Mouse (Mus musculus) limb, embryonic 11.5 days (tissue): ENCODE measurements around the gene Sox2. TPM values are rescaled to one million over a fixed set of nuclear protein-coding genes. Genes with fewer than 3 reads are reported as not detected.

ENCODE experiments used
- ATAC-seq: fragments of 200-750 bp; cut with Nextera tagmentation; 2 replicates; pipeline ENCODE4 v1.8.0; 2017; ENCODE audit warnings: low read depth; ENCODE audit not compliant: insufficient number of reproducible peaks, low FRiP score, low TSS enrichment
- DNase-seq: peaks from one replicate; pipeline ENCODE4 v3.0.0-alpha.2; 2015; ENCODE audit warnings: low spot score
- H3K27ac ChIP-seq: fragments of 300-500 bp; sonication (generic); replicated peaks from 2 replicates; pipeline ENCODE4 v1.5.1; 2014; ENCODE audit warnings: low read depth, mild to moderate bottlenecking, low read length
- H3K27me3 ChIP-seq: fragments of 300-500 bp; sonication (generic); 2 replicates; pipeline ENCODE4 v1.6.1; 2014; ENCODE audit warnings: mild to moderate bottlenecking, low read length, mixed read lengths; ENCODE audit not compliant: control insufficient read depth, insufficient read depth
- H3K36me3 ChIP-seq: fragments of 300-500 bp; sonication (generic); 2 replicates; pipeline ENCODE4 v1.6.1; 2014; ENCODE audit warnings: mild to moderate bottlenecking, low read length, moderate library complexity, mixed read lengths; ENCODE audit not compliant: control insufficient read depth, insufficient read depth
- H3K4me1 ChIP-seq: fragments of 300-500 bp; sonication (generic); 2 replicates; pipeline ENCODE4 v1.6.1; 2014; ENCODE audit warnings: low read length, mixed read lengths; ENCODE audit not compliant: control insufficient read depth, insufficient read depth
- H3K4me2 ChIP-seq: fragments of 300-500 bp; sonication (generic); 2 replicates; pipeline ENCODE4 v1.6.1; 2014; ENCODE audit warnings: low read depth, mild to moderate bottlenecking, moderate library complexity; ENCODE audit not compliant: severe bottlenecking
- H3K4me3 ChIP-seq: fragments of 300-500 bp; sonication (generic); 2 replicates; pipeline ENCODE4 v1.5.1; 2014; ENCODE audit warnings: low read depth, low read length
- H3K9ac ChIP-seq: fragments of 300-500 bp; sonication (generic); 2 replicates; pipeline ENCODE4 v1.6.1; 2014; ENCODE audit warnings: mild to moderate bottlenecking, low read length
- H3K9me3 ChIP-seq: fragments of 300-500 bp; sonication (generic); 2 replicates; pipeline ENCODE4 v1.6.1; 2016; ENCODE audit warnings: low read length; ENCODE audit not compliant: control insufficient read depth
- WGBS: fragments of 180-500 bp; shearing (Covaris S2); extraction: QIAGEN DNeasy Blood & Tissue Kit; methylation state at CpG from one replicate; pipeline ENCODE4 v1.1.7; 2014; 5-methylcytosine and 5-hydroxymethylcytosine counted together
- polyA plus RNA-seq: library from polyadenylated mRNA; unstranded; fragments of >200 nt; fragmentation: Nextera tagmentation; extraction: Ambion mirVana; gene quantifications from 2 replicates; pipeline ENCODE4 v1.2.1, GENCODE M21; 2014

Gene Sox2
- polyA plus RNA-seq, 1 experiment from 2014 or later, result 0.13 TPM

GRCm38 (mm10) chr3:34660542-34661290 lies 10.5 kb downstream of the Sox2 start:
- no peaks in the 10 kb centered on the region for H3K9me3 ChIP-seq
- H3K27me3 ChIP-seq, result peaks cover 80% of the 10 kb centered on the region
- 2% methylated on average over 14 of the region's 14 CpGs for WGBS
- DNase-seq (peak; percentile 34), ATAC-seq (no peak)
- H3K9ac ChIP-seq, result no peak overlapping the region
- no peaks in the 10 kb centered on the region for H3K36me3 ChIP-seq
- no peak overlapping the region for H3K4me3 ChIP-seq
- peaks cover 5% of the 10 kb centered on the region; the same call in 1 of the 2 replicates for H3K4me1 ChIP-seq
- H3K27ac ChIP-seq, result no peak overlapping the region
- H3K4me2 ChIP-seq, result no peak overlapping the region

GRCm38 (mm10) chr3:34661341-34662007 lies 11.3 kb downstream of the Sox2 start:
- H3K4me2 ChIP-seq, result no peak overlapping the region
- H3K4me3 ChIP-seq, result no peak overlapping the region
- no peaks in the 10 kb centered on the region for H3K36me3 ChIP-seq
- no peak for ATAC-seq
- H3K27me3 ChIP-seq, result peaks cover 80% of the 10 kb centered on the region
- 2% methylated on average over 32 of the region's 32 CpGs for WGBS
- peak; percentile 44 for DNase-seq
- no peak overlapping the region for H3K9ac ChIP-seq
- peaks cover 5% of the 10 kb centered on the region; the same call in 1 of the 2 replicates for H3K4me1 ChIP-seq
- H3K27ac ChIP-seq, result no peak overlapping the region
- no peaks in the 10 kb centered on the region for H3K9me3 ChIP-seq

GRCm38 (mm10) chr3:34662008-34662711 lies 12.0 kb downstream of the Sox2 start:
- H3K36me3 ChIP-seq, result no peaks in the 10 kb centered on the region
- H3K4me2 ChIP-seq, result no peak overlapping the region
- H3K27me3 ChIP-seq, result peaks cover 79% of the 10 kb centered on the region
- H3K27ac ChIP-seq, result no peak overlapping the region
- DNase-seq, result peak; percentile 55
- 3% methylated on average over 15 of the region's 15 CpGs for WGBS
- peaks cover 5% of the 10 kb centered on the region; the same call in 1 of the 2 replicates for H3K4me1 ChIP-seq
- no peak overlapping the region for H3K9ac ChIP-seq
- ATAC-seq, result no peak
- no peaks in the 10 kb centered on the region for H3K9me3 ChIP-seq
- H3K4me3 ChIP-seq, result no peak overlapping the region

- no peaks in the 10 kb centered on the region for H3K36me3 ChIP-seq
- under 1% methylated on average over 53 of the region's 53 CpGs for WGBS
- no peaks in the 10 kb centered on the region for H3K9me3 ChIP-seq
- no peak overlapping the region for H3K4me3 ChIP-seq
- DNase-seq (peak; percentile 72), ATAC-seq (no peak)
- H3K4me2 ChIP-seq, result no peak overlapping the region
- H3K27ac ChIP-seq, result no peak overlapping the region
- peaks cover 5% of the 10 kb centered on the region; the same call in 1 of the 2 replicates for H3K4me1 ChIP-seq
- no peak overlapping the region for H3K9ac ChIP-seq
- peaks cover 74% of the 10 kb centered on the region for H3K27me3 ChIP-seq
Measured at GRCm38 (mm10) chr3:34662712-34663655, 12.8 kb downstream of the Sox2 start.

- Histone ChIP-seq H3K27ac (no peak overlapping the region), H3K4me3 (peak overlapping the region; percentile 7; the same call in 1 of the 2 replicates), H3K4me2 (peak overlapping the region; percentile 22; the same call in 1 of the 2 replicates), H3K36me3 (no peaks in the 10 kb centered on the region), H3K27me3 (peaks cover 73% of the 10 kb centered on the region), H3K9me3 (no peaks in the 10 kb centered on the region), H3K4me1 (peaks cover 5% of the 10 kb centered on the region; the same call in 1 of the 2 replicates), H3K9ac (no peak overlapping the region)
- WGBS, result under 1% methylated on average over 58 of the region's 58 CpGs
- peak; percentile 64 for DNase-seq
- ATAC-seq, result no peak
Measured at GRCm38 (mm10) chr3:34663701-34664635, 13.8 kb downstream of the Sox2 start.

- DNase-seq (peak; percentile 63), ATAC-seq (no peak)
- H3K4me1 ChIP-seq, result peaks cover 5% of the 10 kb centered on the region; the same call in 1 of the 2 replicates
- WGBS, result 0% methylated on average over 31 of the region's 31 CpGs
- H3K9ac ChIP-seq, result no peak overlapping the region
- no peak overlapping the region for H3K27ac ChIP-seq
- no peaks in the 10 kb centered on the region for H3K9me3 ChIP-seq
- H3K4me2 ChIP-seq, result peak overlapping the region; percentile 22; the same call in 1 of the 2 replicates
- H3K27me3 ChIP-seq, result peaks cover 76% of the 10 kb centered on the region
- peak overlapping the region; percentile 7; the same call in 1 of the 2 replicates for H3K4me3 ChIP-seq
- H3K36me3 ChIP-seq, result no peaks in the 10 kb centered on the region
Measured at GRCm38 (mm10) chr3:34664636-34665531, 14.7 kb downstream of the Sox2 start.
